12 mouse cellular contexts compared by ENCODE assay signal in genomic region chr12:65931848-65932247, GRCm38 (mm10).
A peak's percentile ranks its signal among the peaks of the same experiment; 100 is the strongest.
DNase-seq lines count a peak whose midpoint lies in the region; ATAC-seq and TF ChIP-seq lines count a peak whose summit lies in the region.
"Had no signal": no experiment of that assay in that cellular context is flagged by ENCODE, and none has a peak within 500 bp of the region (broad histone marks: within the 10 kb centered on the region; RNA-seq: fewer than 3 reads in every experiment).

No protein-coding gene starts in this region.

- no peak overlapping the region for H3K9ac ChIP-seq in forebrain, embryonic 16.5 days (replicated peaks; ENCODE audit: low read depth, low read length)
- no peak overlapping the region for H3K9ac ChIP-seq in forebrain, embryonic 12.5 days
- H3K9ac ChIP-seq in lung, postnatal 0 days (replicated peaks; ENCODE audit: low read depth) = no peak overlapping the region
- H3K9ac ChIP-seq in limb, embryonic 14.5 days (ENCODE audit: low read depth, low read length, severe bottlenecking) = no peak overlapping the region

- H3K4me1 ChIP-seq in forebrain, embryonic 16.5 days (replicated peaks; ENCODE audit: control insufficient read depth, insufficient read depth, low read length) = no peaks in the 10 kb centered on the region
- no peaks in the 10 kb centered on the region for H3K4me1 ChIP-seq in forebrain, embryonic 12.5 days
- H3K4me1 ChIP-seq in lung, postnatal 0 days (ENCODE audit: insufficient read depth, low read depth, low read length) = no peaks in the 10 kb centered on the region
- H3K4me1 ChIP-seq in limb, embryonic 14.5 days (ENCODE audit: control insufficient read depth, insufficient read depth, low read length) = no peaks in the 10 kb centered on the region

- TF ChIP-seq EP300 in lung, postnatal 0 days (IDR thresholded peaks at IDR 0.05) = no peak

- H3K27ac ChIP-seq in forebrain, embryonic 16.5 days (ENCODE audit: low read length) = no peak overlapping the region
- no peak overlapping the region for H3K27ac ChIP-seq in forebrain, embryonic 12.5 days
- H3K27ac ChIP-seq in lung, postnatal 0 days (ENCODE audit: low read length) = no peak overlapping the region
- H3K27ac ChIP-seq in limb, embryonic 14.5 days (replicated peaks; ENCODE audit: low read depth, low read length) = no peak overlapping the region

- no peak for DNase-seq in lung, postnatal 0 days (ENCODE audit: low spot score)
- no peak for DNase-seq in lung, postnatal 36 days
- peak; percentile 39 for DNase-seq in brain, embryonic 18.5 days (ENCODE audit: low read depth, low spot score)
- DNase-seq in limb, embryonic 14.5 days (ENCODE audit: low spot score) = peak; percentile 41
- no peak for DNase-seq in kidney, postnatal 25 days
- DNase-seq in gastrocnemius, postnatal 36 days = no peak
- DNase-seq: gastrocnemius, postnatal 10 days; heart, postnatal 36 days; lung, postnatal 10 days; thymus, postnatal 14 days had no signal

- no peak overlapping the region for H3K4me3 ChIP-seq in forebrain, embryonic 16.5 days (replicated peaks; ENCODE audit: low read length)
- H3K4me3 ChIP-seq in forebrain, embryonic 12.5 days (replicated peaks) = no peak overlapping the region
- no peak overlapping the region for H3K4me3 ChIP-seq in lung, postnatal 0 days (ENCODE audit: low read depth, low read length)
- H3K4me3 ChIP-seq in limb, embryonic 14.5 days (replicated peaks; ENCODE audit: low read length) = no peak overlapping the region

- H3K9me3 ChIP-seq in forebrain, embryonic 16.5 days (ENCODE audit: control insufficient read depth, low read length) = no peaks in the 10 kb centered on the region
- H3K9me3 ChIP-seq in forebrain, embryonic 12.5 days = no peaks in the 10 kb centered on the region
- no peaks in the 10 kb centered on the region for H3K9me3 ChIP-seq in lung, postnatal 0 days (ENCODE audit: low read length)
- H3K9me3 ChIP-seq in limb, embryonic 14.5 days (ENCODE audit: control insufficient read depth, low read length) = no peaks in the 10 kb centered on the region

- H3K36me3 ChIP-seq in forebrain, embryonic 16.5 days (ENCODE audit: control insufficient read depth, insufficient read depth) = no peaks in the 10 kb centered on the region
- no peaks in the 10 kb centered on the region for H3K36me3 ChIP-seq in forebrain, embryonic 12.5 days (replicated peaks)
- no peaks in the 10 kb centered on the region for H3K36me3 ChIP-seq in lung, postnatal 0 days (ENCODE audit: insufficient read depth, low read length)
- no peaks in the 10 kb centered on the region for H3K36me3 ChIP-seq in limb, embryonic 14.5 days (ENCODE audit: control insufficient read depth, insufficient read depth, low read length)

- TF ChIP-seq POLR2A in limb, embryonic 14.5 days (IDR thresholded peaks at IDR 0.05; ENCODE audit: borderline replicate concordance, extremely low read depth, insufficient read depth, insufficient read length) = no peak

- ATAC-seq in forebrain, embryonic 16.5 days = peak; percentile 73; the same call in 1 of the 2 replicates
- ATAC-seq in forebrain, embryonic 12.5 days (ENCODE audit: low FRiP score) = no peak
- ATAC-seq in lung, postnatal 0 days = no peak
- peak; percentile 53; the same call in 1 of the 2 replicates for ATAC-seq in limb, embryonic 14.5 days (ENCODE audit: low FRiP score, low read depth)

- intact Hi-C loops in gastrocnemius, postnatal 36 days (cut with DNase I) = no loop called here

- peak; percentile 23 for TF ChIP-seq CTCF in lung, postnatal 0 days (IDR thresholded peaks at IDR 0.05)

- WGBS in forebrain, embryonic 16.5 days = 22% methylated on average over 4 of the region's 4 CpGs
- WGBS in forebrain, embryonic 12.5 days = 35% methylated on average over 4 of the region's 4 CpGs
- WGBS in lung, postnatal 0 days = 13% methylated on average over 4 of the region's 4 CpGs
- 13% methylated on average over 4 of the region's 4 CpGs for WGBS in limb, embryonic 14.5 days

- no peak overlapping the region for H3K4me2 ChIP-seq in forebrain, embryonic 16.5 days (ENCODE audit: low read length)
- no peak overlapping the region for H3K4me2 ChIP-seq in forebrain, embryonic 12.5 days
- H3K4me2 ChIP-seq in lung, postnatal 0 days (replicated peaks; ENCODE audit: low read depth, low read length) = no peak overlapping the region
- no peak overlapping the region for H3K4me2 ChIP-seq in limb, embryonic 14.5 days (replicated peaks; ENCODE audit: low read depth, low read length, severe bottlenecking)

- no peaks in the 10 kb centered on the region for H3K27me3 ChIP-seq in forebrain, embryonic 16.5 days (replicated peaks; ENCODE audit: control insufficient read depth, insufficient read depth, low read length)
- no peaks in the 10 kb centered on the region for H3K27me3 ChIP-seq in forebrain, embryonic 12.5 days
- H3K27me3 ChIP-seq in lung, postnatal 0 days (replicated peaks; ENCODE audit: insufficient read depth, low read length) = no peaks in the 10 kb centered on the region
- H3K27me3 ChIP-seq in limb, embryonic 14.5 days (ENCODE audit: control insufficient read depth, insufficient read depth, low read length) = no peaks in the 10 kb centered on the region

Comparison
In these comparisons a context has a peak if more than half of its experiments do, and no peak if none do; other contexts are left out.
1. ATAC-seq: peak in forebrain, embryonic 16.5 days (single experiment) and limb, embryonic 14.5 days (single experiment); none in forebrain, embryonic 12.5 days (single experiment) and lung, postnatal 0 days (single experiment).
2. DNase-seq: peak in brain, embryonic 18.5 days (single experiment) and limb, embryonic 14.5 days (single experiment); none in lung, postnatal 0 days (single experiment), lung, postnatal 36 days (single experiment), kidney, postnatal 25 days (0 of 2) and gastrocnemius, postnatal 36 days (0 of 2).